Mouse (Mus musculus) lung, postnatal 0 days (tissue): ENCODE data around the gene S100a10.
A peak's percentile ranks its signal among the peaks of the same experiment; 100 is the strongest.

ENCODE experiments used
- CTCF ChIP-seq: IDR thresholded peaks from 2 replicates; pipeline ENCODE4 v1.5.1; 2016; ENCODE audit warnings: antibody characterized with exemption, mild to moderate bottlenecking
- EP300 ChIP-seq: IDR thresholded peaks from 2 replicates; pipeline ENCODE4 v1.6.1; 2016; ENCODE audit warnings: antibody characterized with exemption, mild to moderate bottlenecking, control low read depth

GRCm38 (mm10) chr3:93568428-93569040 lies 13.7 kb downstream of the S100a10 start:
- peak; percentile 72 for TF ChIP-seq EP300
- TF ChIP-seq CTCF = no peak
